Mouse (Mus musculus) stomach, embryonic 16.5 days (tissue): ENCODE data around the gene Arhgef16. TPM values are rescaled to one million over a fixed set of nuclear protein-coding genes. Genes with fewer than 3 reads are reported as not detected.

Source experiments
- ATAC-seq: fragments of 200-750 bp; cut with Nextera tagmentation; 2 replicates; pipeline ENCODE4 v1.8.0; 2017; ENCODE audit warnings: moderate number of reproducible peaks, moderate TSS enrichment; ENCODE audit not compliant: insufficient read depth, low FRiP score
- H3K27ac ChIP-seq: fragments of 300-500 bp; sonication (generic); 2 replicates; pipeline ENCODE4 v1.5.1; 2014; ENCODE audit warnings: low read length
- H3K27me3 ChIP-seq: fragments of 300-500 bp; sonication (generic); 2 replicates; pipeline ENCODE4 v1.6.1; 2014; ENCODE audit warnings: low read length, control low read depth, mixed read lengths; ENCODE audit not compliant: control insufficient read depth, insufficient read depth
- H3K36me3 ChIP-seq: fragments of 300-500 bp; sonication (generic); 2 replicates; pipeline ENCODE4 v1.6.1; 2014; ENCODE audit warnings: low read length; ENCODE audit not compliant: control insufficient read depth, insufficient read depth
- H3K4me1 ChIP-seq: fragments of 300-500 bp; sonication (generic); 2 replicates; pipeline ENCODE4 v1.6.1; 2014; ENCODE audit warnings: low read length, control low read depth, mixed read lengths; ENCODE audit not compliant: control insufficient read depth, insufficient read depth
- H3K4me2 ChIP-seq: fragments of 300-500 bp; sonication (generic); 2 replicates; pipeline ENCODE4 v1.6.1; 2014; ENCODE audit warnings: low read depth, low read length, mixed read lengths
- H3K4me3 ChIP-seq: fragments of 300-500 bp; sonication (generic); replicated peaks from 2 replicates; pipeline ENCODE4 v1.5.1; 2014; ENCODE audit warnings: mild to moderate bottlenecking, low read length
- H3K9ac ChIP-seq: fragments of 300-500 bp; sonication (generic); 2 replicates; pipeline ENCODE4 v1.6.1; 2014; ENCODE audit warnings: low read length
- H3K9me3 ChIP-seq: fragments of 300-500 bp; sonication (generic); replicated peaks from 2 replicates; pipeline ENCODE4 v1.6.1; 2016; ENCODE audit warnings: low read length, control low read depth; ENCODE audit not compliant: control insufficient read depth
- WGBS: fragments of 180-500 bp; shearing (Covaris S2); extraction: QIAGEN DNeasy Blood & Tissue Kit; methylation state at CpG from one replicate; pipeline ENCODE4 v1.1.7; 2014; 5-methylcytosine and 5-hydroxymethylcytosine counted together
- polyA plus RNA-seq: library from polyadenylated mRNA; unstranded; fragments of >200 nt; fragmentation: Nextera tagmentation; extraction: Ambion mirVana; gene quantifications from 2 replicates; pipeline ENCODE4 v1.2.1, GENCODE M21; 2015

Arhgef16 gene
- polyA plus RNA-seq, 1 experiment from 2014 or later = 36.2 TPM

- Histone ChIP-seq H3K36me3 (no peaks in the 10 kb centered on the region), H3K4me2 (peak overlapping the region; percentile 82), H3K4me3 (peak overlapping the region; percentile 57), H3K9ac (peak overlapping the region; percentile 76), H3K27ac (peak overlapping the region; percentile 87), H3K9me3 (no peaks in the 10 kb centered on the region), H3K27me3 (peaks cover 10% of the 10 kb centered on the region; the same call in 1 of the 2 replicates), H3K4me1 (peaks cover 16% of the 10 kb centered on the region)
- peak; percentile 91 for ATAC-seq
- whole genome bisulfite sequencing = under 1% methylated on average over 50 of the region's 66 CpGs
Measured at GRCm38 (mm10) chr4:154299541-154300271, 1.8 kb downstream of the Arhgef16 start.

- Histone ChIP-seq H3K27ac (peak overlapping the region; percentile 87), H3K4me2 (peak overlapping the region; percentile 82), H3K4me3 (peak overlapping the region; percentile 57), H3K4me1 (peaks cover 33% of the 10 kb centered on the region), H3K9ac (peak overlapping the region; percentile 34; the same call in 1 of the 2 replicates), H3K36me3 (no peaks in the 10 kb centered on the region), H3K9me3 (no peaks in the 10 kb centered on the region), H3K27me3 (peaks cover 10% of the 10 kb centered on the region; the same call in 1 of the 2 replicates)
- WGBS = 26% methylated on average over 9 of the region's 9 CpGs
- peak; percentile 19; the same call in 1 of the 2 replicates for ATAC-seq
Measured at GRCm38 (mm10) chr4:154297761-154298160, 3.7 kb downstream of the Arhgef16 start.

- Histone ChIP-seq H3K4me2 (peak overlapping the region; percentile 27; the same call in 1 of the 2 replicates), H3K4me3 (no peak overlapping the region), H3K27ac (peak overlapping the region; percentile 90), H3K9me3 (no peaks in the 10 kb centered on the region), H3K4me1 (peaks cover 28% of the 10 kb centered on the region), H3K9ac (peak overlapping the region; percentile 58), H3K36me3 (no peaks in the 10 kb centered on the region), H3K27me3 (peaks cover under 1% of the 10 kb centered on the region; the same call in 1 of the 2 replicates)
- peak; percentile 89 for ATAC-seq
- 30% methylated on average over 8 of the region's 8 CpGs for WGBS
Measured at GRCm38 (mm10) chr4:154294262-154294731, 7.2 kb downstream of the Arhgef16 start.

- WGBS = 31% methylated on average over 4 of the region's 4 CpGs
- H3K27me3 ChIP-seq = no peaks in the 10 kb centered on the region
- peak overlapping the region; percentile 90 for H3K27ac ChIP-seq
- H3K4me3 ChIP-seq = no peak overlapping the region
- no peaks in the 10 kb centered on the region for H3K36me3 ChIP-seq
- H3K4me1 ChIP-seq = peaks cover 28% of the 10 kb centered on the region
- no peaks in the 10 kb centered on the region for H3K9me3 ChIP-seq
- H3K9ac ChIP-seq = peak overlapping the region; percentile 52
- ATAC-seq = peak; percentile 61
- H3K4me2 ChIP-seq = peak overlapping the region; percentile 24
Measured at GRCm38 (mm10) chr4:154293735-154294201, 7.7 kb downstream of the Arhgef16 start.

- Histone ChIP-seq H3K4me2 (no peak overlapping the region), H3K9me3 (no peaks in the 10 kb centered on the region), H3K27ac (no peak overlapping the region), H3K4me3 (no peak overlapping the region), H3K27me3 (no peaks in the 10 kb centered on the region), H3K4me1 (no peaks in the 10 kb centered on the region), H3K9ac (no peak overlapping the region), H3K36me3 (no peaks in the 10 kb centered on the region)
- 70% methylated on average over 7 of the region's 7 CpGs for WGBS
- ATAC-seq = no peak
Measured at GRCm38 (mm10) chr4:154283671-154284070, 17.8 kb downstream of the Arhgef16 start.

GRCm38 (mm10) chr4:154279481-154279880 lies 22.0 kb downstream of the Arhgef16 start:
- no peak overlapping the region for H3K4me3 ChIP-seq
- no peak for ATAC-seq
- no peaks in the 10 kb centered on the region for H3K27me3 ChIP-seq
- H3K36me3 ChIP-seq = no peaks in the 10 kb centered on the region
- H3K4me2 ChIP-seq = no peak overlapping the region
- 61% methylated on average over 9 of the region's 9 CpGs for WGBS
- H3K27ac ChIP-seq = no peak overlapping the region
- H3K4me1 ChIP-seq = no peaks in the 10 kb centered on the region
- H3K9me3 ChIP-seq = no peaks in the 10 kb centered on the region
- no peak overlapping the region for H3K9ac ChIP-seq

- H3K36me3 ChIP-seq = no peaks in the 10 kb centered on the region
- peaks cover 12% of the 10 kb centered on the region; the same call in 1 of the 2 replicates for H3K4me1 ChIP-seq
- H3K4me3 ChIP-seq = no peak overlapping the region
- ATAC-seq = no peak
- H3K4me2 ChIP-seq = no peak overlapping the region
- no peaks in the 10 kb centered on the region for H3K9me3 ChIP-seq
- no peaks in the 10 kb centered on the region for H3K27me3 ChIP-seq
- WGBS = 47% methylated on average over 3 of the region's 3 CpGs
- no peak overlapping the region for H3K9ac ChIP-seq
- H3K27ac ChIP-seq = no peak overlapping the region
Measured at GRCm38 (mm10) chr4:154273000-154273399, 28.5 kb downstream of the Arhgef16 start.

- peak overlapping the region; percentile 72 for H3K27ac ChIP-seq
- H3K9ac ChIP-seq = peak overlapping the region; percentile 52; the same call in 1 of the 2 replicates
Measured at GRCm38 (mm10) chr4:154269520-154269919, 32.0 kb downstream of the Arhgef16 start.

GRCm38 (mm10) chr4:154267511-154267910 lies 34.0 kb downstream of the Arhgef16 start:
- Histone ChIP-seq H3K36me3 (no peaks in the 10 kb centered on the region), H3K4me3 (no peak overlapping the region), H3K27ac (no peak overlapping the region), H3K9me3 (0 out of 2 replicates have a peak, but pooled peaks cover 4% of the 10 kb centered on the region), H3K27me3 (no peaks in the 10 kb centered on the region), H3K4me2 (no peak overlapping the region), H3K9ac (no peak overlapping the region), H3K4me1 (peaks cover 12% of the 10 kb centered on the region; the same call in 1 of the 2 replicates)
- ATAC-seq = no peak
- WGBS = 87% methylated on average over 6 of the region's 6 CpGs

More at GRCm38 (mm10) chr4:154269520-154269919, 32.0 kb downstream of the Arhgef16 start:
- peak overlapping the region; percentile 18; the same call in 1 of the 2 replicates for H3K4me3 ChIP-seq
- peak overlapping the region; percentile 42 for H3K4me2 ChIP-seq
- WGBS = 39% methylated on average over 10 of the region's 10 CpGs
- H3K4me1 ChIP-seq = peaks cover 12% of the 10 kb centered on the region; the same call in 1 of the 2 replicates
- peak; percentile 90 for ATAC-seq
- H3K9me3 ChIP-seq = no peaks in the 10 kb centered on the region
- no peaks in the 10 kb centered on the region for H3K27me3 ChIP-seq
- H3K36me3 ChIP-seq = no peaks in the 10 kb centered on the region
